Mouse (Mus musculus) splenic B cell, adult 2 months (primary cell): ENCODE measurements around the gene Reps2.

Source experiments
- DNase-seq: peaks from one replicate; pipeline ENCODE4 v3.0.0-alpha.2; 2011; ENCODE audit warnings: low read depth, low spot score
- H3K27me3 ChIP-seq: 2 replicates; pipeline ENCODE4 v1.6.1; 2012; ENCODE audit warnings: mild to moderate bottlenecking, low read length, moderate library complexity, mixed read lengths; ENCODE audit not compliant: control insufficient read depth, poor library complexity, insufficient read depth, severe bottlenecking
- H3K36me3 ChIP-seq: 2 replicates; pipeline ENCODE4 v1.6.1; 2012; ENCODE audit warnings: mild to moderate bottlenecking, low read length, moderate library complexity, mixed read lengths; ENCODE audit not compliant: control insufficient read depth, poor library complexity, insufficient read depth, severe bottlenecking

The Reps2 gene

DNA sequence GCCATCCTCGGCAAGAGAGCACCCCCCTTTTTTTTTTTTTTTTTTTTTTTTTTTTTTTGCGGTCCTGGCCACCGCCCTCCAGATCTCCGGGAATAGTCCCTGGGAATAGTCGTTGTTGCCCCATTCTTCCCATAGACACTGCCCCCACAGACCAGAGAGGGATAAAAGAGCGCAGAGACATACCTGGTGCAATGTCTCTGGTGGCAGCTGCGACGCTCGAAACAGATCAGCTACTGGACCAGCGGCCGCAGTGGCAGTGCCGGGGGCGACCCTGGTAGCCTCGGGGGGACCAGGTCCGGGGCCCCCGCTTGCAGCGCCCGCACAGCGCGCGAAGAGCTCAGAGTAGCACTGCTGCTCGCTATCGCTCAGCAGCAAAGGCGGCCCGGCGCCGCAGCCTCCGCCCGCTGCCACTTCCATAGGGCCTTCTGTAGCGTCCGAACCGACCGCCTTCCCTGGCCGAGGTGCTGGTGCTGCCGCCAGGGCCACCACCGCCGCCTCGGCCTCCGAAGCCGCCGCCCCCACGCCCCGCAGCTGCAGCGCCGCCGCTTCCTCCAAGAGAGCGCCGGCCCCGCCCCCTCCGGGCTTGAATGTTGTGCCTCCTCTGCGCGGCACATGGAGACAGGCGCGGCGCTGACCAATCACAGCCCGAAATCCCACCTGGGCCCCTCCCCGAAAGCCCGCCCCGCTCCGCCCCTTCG lies at the start of gene Reps2:
TSS of gene Reps2 (minus strand) at position 559 of the 698 bp plus-strand sequence.
- H3K36me3 ChIP-seq, result no peaks in the 10 kb centered on the region
- peak; percentile 43 for DNase-seq
- no peaks in the 10 kb centered on the region for H3K27me3 ChIP-seq

DNA sequence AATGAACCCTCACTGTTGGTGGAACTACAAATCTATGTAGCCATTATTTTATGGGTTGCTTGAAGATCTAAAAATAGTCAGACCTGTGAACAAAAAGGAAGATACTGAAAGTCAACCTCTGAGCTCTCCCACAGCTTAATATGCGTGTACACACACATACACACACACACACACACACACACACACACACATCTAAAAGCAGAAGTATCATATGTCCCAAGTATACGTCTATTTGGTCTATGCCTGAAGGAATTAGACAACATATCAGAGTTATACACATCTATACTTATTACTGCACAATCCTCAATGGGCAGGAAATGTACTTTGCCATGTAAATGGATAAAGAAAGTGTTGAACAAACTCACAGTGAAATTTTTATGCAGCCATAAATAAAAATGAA lies 47.8 kb upstream of the Reps2 start:
- H3K36me3 ChIP-seq, result no peaks in the 10 kb centered on the region
- DNase-seq, result no peak
- H3K27me3 ChIP-seq, result no peaks in the 10 kb centered on the region

DNA sequence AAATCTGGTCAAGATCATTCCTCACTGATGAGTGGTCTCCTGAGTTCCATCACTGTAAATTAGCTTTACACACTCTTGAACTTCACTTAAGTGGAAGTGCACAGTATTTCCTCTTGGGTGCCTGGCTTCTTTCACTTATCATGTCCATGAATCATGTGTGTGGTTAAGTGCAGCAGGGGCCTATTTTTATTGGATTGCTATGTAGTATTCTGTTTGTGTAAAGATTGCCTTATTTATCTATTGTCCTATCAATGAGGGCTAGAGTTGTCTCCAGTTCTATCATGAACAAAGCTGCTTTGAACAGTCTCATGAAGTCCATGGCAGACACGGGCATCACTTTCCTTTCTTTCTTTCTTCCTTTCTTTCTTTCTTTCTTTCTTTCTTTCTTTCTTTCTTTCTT lies 41.9 kb upstream of the Reps2 start:
- DNase-seq, result no peak
- no peaks in the 10 kb centered on the region for H3K27me3 ChIP-seq
- H3K36me3 ChIP-seq, result no peaks in the 10 kb centered on the region

DNA sequence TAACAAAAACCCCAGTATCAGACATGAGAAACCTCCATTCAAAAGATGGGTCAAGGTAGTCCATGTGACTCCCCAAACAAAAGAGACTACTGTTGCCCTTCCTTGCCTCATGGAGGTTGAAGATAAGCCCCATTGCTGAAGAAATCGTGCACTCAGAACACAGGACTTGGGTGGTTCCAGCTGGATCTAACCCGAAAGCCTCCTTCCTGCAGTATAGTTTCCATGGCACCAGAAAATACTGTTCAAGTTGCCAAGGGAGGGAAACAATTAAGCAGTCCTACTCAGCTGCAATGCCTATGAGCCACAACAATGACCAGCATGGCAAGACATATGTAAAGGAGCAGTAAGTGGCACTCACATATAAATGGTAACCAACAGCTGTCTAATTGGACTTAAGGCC lies 36.1 kb upstream of the Reps2 start:
- Histone ChIP-seq H3K27me3 (no peaks in the 10 kb centered on the region), H3K36me3 (no peaks in the 10 kb centered on the region)
- no peak for DNase-seq

DNA sequence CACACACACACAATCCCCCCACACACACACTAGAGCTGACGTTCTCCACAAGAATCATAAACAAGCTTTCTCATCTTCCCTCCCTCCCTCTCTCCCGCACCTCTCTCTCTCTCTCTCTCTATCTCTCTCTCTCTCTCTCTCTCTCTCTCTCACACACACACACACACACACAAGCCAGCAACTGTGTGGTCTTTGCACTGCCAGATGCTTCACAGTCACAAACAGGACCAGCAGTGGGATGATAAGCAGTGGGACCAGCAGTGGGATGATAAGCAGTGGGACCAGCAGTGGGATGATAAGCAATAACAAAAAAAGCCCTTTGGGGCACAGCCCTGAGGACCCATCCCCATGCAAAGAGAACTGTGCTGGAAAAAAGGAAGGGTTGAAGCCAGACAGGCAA lies 35.4 kb upstream of the Reps2 start:
- Histone ChIP-seq H3K27me3 (no peaks in the 10 kb centered on the region), H3K36me3 (no peaks in the 10 kb centered on the region)
- DNase-seq, result no peak

DNA sequence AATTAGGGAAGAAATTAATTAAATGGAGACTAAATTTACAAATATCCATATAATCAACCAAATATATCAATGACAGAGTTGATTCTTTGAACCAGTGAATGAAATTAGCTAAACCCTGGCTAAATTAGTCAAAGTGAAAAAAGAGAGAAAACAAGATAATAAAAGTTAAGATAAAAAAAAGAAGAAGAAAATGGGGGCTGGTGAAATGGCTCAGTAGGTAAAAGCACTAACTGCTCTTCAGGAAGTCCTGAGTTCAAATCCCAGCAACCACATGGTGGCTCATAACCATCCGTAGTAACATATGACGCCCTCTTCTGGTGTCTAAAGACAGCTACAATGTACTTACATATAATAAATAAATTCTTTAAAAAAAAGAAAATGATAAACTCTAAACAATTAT lies 22.7 kb upstream of the Reps2 start:
- Histone ChIP-seq H3K36me3 (no peaks in the 10 kb centered on the region), H3K27me3 (no peaks in the 10 kb centered on the region)
- DNase-seq, result no peak

DNA sequence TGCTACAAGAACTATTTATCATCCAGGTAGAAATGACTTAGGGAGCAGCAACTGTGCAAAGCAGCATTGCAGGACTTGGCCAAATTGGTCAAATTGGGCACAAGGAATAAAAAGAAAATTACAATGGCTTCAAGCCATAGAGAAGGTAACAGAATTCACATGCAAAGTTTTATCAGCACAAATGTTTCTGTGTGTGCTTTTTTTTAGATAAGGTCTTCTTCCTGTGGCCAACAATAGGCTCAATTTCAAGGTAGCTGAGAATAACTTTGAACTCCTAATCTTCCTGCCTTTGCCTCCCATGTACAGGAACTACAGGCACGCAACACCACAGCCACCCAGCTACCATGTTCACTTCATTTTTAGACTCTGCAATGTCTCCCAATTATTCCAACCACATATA lies 16.7 kb upstream of the Reps2 start:
- no peak for DNase-seq
- Histone ChIP-seq H3K27me3 (no peaks in the 10 kb centered on the region), H3K36me3 (no peaks in the 10 kb centered on the region)

DNA sequence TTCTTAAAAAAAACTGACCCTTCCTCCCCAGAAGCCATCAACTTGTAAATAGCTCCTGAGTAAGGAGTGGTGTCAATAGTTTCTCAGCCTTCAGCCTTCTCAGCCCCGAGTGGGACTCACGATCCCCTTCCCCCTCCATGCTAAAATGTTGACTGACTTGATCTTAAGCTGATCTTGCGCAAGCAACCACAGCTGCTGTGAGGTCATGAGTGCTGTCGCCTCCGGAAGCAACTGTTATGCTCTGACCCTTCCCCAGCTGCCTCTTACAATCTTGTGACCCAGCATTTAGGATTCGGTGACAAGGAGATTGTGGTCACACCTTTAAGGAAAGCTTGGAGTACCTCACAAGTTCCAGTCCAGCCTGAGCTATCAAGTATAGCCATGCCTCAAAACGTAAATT lies 10.1 kb upstream of the Reps2 start:
- Histone ChIP-seq H3K27me3 (no peaks in the 10 kb centered on the region), H3K36me3 (no peaks in the 10 kb centered on the region)
- DNase-seq, result no peak

DNA sequence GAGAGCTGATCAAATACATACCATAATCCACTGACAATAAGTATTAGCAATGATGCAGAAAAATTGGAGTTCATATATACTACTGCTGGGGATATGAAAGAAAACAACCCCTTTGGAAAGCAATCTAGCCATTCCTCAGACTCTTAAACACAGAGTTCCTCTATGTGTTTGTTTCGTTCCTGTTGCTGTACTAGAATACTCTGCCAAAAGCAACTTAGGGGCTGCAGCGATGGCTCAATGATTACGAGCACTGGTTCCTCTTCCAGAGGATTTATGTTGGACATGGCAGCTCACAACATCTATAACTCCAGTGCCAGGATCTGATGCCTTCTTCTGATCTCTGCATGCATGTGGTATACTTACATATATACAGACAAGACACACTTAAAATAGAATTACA lies 9.0 kb upstream of the Reps2 start:
- H3K36me3 ChIP-seq, result no peaks in the 10 kb centered on the region
- DNase-seq, result no peak
- no peaks in the 10 kb centered on the region for H3K27me3 ChIP-seq

DNA sequence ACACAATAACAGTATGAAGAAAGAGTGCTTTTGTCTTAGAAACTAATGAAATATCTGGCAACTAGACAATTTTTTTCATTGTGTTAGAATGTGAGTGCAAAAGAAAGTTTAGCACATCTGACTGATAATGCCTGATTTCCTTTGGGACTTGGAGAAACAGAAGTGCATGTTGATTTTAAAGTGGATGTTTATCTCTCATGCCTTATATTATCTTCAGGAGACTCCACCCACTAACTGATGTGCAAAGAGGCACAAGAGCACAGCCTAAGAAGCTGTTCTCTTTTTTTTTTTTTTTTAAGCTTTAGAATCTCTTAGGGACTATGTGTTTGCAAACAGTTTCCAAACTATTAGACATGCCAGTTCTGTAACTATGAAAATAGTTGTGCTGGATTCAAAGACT lies 7.7 kb upstream of the Reps2 start:
- no peak for DNase-seq
- no peaks in the 10 kb centered on the region for H3K27me3 ChIP-seq
- no peaks in the 10 kb centered on the region for H3K36me3 ChIP-seq

DNA sequence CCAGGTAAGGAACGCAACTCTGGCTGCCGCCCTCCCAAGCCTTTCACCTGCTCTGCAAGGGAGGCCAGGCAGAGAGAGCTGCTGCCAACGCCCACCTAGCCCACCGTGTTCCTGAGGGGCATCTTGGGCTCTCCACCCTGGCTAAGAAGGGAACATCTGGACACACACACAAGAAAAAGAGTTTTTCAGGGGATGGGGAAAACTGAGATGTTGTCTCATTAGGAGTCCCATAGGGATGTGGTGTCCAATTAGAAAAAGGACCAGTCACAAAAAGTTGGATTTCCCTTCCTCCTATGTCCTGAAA lies 292 bp upstream of the Reps2 start:
- Histone ChIP-seq H3K36me3 (no peaks in the 10 kb centered on the region), H3K27me3 (no peaks in the 10 kb centered on the region)
- no peak for DNase-seq

DNA sequence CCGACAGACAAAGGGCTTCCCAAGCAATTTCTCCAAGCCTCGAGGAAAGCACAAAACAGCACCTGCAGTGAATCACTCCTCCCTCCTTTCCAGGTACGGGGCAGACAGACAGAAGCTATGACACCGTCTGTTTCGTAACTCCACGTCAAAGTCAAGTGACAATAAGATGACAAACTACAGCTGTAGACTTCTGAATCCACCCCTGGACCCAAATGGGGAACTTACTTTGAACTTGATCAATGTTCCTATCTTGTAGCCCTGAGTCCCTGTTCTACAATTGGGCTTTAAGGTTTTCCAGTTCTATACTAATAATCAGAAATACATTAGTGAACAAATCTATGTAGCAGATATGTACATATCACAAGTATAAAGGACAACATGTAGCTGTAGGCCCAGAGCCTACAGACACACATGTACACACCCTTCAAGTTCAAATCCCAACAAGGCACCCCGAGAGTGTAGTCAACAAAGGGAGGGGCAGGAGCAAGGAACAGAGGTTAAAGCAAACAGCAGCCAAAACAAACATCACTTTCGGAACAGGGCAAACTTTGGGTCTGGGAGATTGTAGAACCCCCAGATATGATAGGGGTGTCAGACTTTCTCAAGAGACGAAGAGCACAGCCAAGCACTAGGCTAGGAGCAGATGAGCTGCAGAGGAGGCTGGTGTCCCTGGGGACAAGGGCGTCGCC lies 903 bp downstream of the Reps2 start:
- peak; percentile 0 for DNase-seq

DNA sequence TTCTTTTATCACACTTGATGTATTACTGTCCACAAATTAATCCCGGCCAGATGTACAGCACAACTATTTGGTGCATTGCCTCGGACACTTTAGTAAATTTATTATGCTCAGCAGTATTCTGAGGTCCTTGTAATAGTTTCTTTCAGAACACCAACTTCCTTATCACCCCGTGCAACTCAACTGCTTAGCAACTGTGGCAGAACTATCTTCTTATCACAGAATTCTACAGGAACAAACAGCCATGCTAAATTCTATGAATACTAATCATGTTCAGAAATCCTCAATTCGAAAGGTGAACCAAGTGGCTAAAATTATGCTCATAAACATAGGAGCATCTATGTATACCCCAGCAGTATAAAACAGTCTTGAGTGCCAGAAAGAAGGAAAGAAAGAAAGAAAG lies 1.7 kb downstream of the Reps2 start:
- H3K27me3 ChIP-seq, result no peaks in the 10 kb centered on the region
- no peaks in the 10 kb centered on the region for H3K36me3 ChIP-seq
- no peak for DNase-seq

More for the DNA sequence above, 903 bp downstream of the Reps2 start:
- H3K27me3 ChIP-seq, result no peaks in the 10 kb centered on the region
- no peaks in the 10 kb centered on the region for H3K36me3 ChIP-seq

DNA sequence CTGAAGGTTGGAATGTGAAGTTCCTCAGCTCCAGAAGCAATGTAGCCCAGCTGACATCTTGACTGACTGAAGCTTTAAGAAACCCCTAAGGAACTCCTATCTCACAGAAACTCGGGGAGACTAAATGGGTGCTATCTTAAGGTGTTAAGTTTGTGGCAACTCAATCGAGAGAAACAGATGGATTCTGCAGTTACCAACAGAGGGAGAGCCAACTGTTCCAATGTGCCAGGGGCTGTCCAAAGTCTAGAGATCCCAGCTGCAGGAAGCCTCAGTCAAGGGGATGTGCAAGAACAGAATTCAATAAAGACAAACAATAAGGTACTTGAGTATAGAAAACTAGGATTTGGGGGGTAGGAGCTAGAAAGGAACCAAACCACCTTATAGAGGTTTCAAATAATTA lies 8.3 kb downstream of the Reps2 start:
- H3K36me3 ChIP-seq, result no peaks in the 10 kb centered on the region
- no peak for DNase-seq
- no peaks in the 10 kb centered on the region for H3K27me3 ChIP-seq

DNA sequence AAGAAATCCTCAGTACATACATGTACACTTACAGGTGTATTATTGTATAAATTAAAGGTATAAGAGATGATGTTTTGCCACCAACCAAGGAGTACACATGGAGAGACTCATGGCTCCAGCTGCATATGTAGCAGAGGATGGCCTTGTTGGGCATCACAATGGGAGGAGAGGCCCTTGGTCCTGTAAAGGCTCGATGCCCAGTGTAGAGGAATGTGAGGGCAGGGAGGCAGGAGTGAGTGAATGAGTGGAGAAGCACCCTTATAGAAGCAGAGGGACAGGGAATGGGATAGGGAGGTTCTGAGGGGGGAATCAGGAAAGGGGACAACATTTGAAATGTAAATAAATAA lies 21.4 kb downstream of the Reps2 start:
- Histone ChIP-seq H3K36me3 (no peaks in the 10 kb centered on the region), H3K27me3 (no peaks in the 10 kb centered on the region)
- DNase-seq, result no peak
